Mouse (Mus musculus): ENCODE results near the gene Osbpl10.
A peak's percentile ranks its signal among the peaks of the same experiment; 100 is the strongest.

The Osbpl10 gene

GRCm38 (mm10) chr9:115096481-115096880, 118.1 kb downstream of the Osbpl10 start:
- DNase-seq, result no peak

- DNase-seq, result no peak
Observed at GRCm38 (mm10) chr9:115097340-115097739, 119.0 kb downstream of the Osbpl10 start.

DNA sequence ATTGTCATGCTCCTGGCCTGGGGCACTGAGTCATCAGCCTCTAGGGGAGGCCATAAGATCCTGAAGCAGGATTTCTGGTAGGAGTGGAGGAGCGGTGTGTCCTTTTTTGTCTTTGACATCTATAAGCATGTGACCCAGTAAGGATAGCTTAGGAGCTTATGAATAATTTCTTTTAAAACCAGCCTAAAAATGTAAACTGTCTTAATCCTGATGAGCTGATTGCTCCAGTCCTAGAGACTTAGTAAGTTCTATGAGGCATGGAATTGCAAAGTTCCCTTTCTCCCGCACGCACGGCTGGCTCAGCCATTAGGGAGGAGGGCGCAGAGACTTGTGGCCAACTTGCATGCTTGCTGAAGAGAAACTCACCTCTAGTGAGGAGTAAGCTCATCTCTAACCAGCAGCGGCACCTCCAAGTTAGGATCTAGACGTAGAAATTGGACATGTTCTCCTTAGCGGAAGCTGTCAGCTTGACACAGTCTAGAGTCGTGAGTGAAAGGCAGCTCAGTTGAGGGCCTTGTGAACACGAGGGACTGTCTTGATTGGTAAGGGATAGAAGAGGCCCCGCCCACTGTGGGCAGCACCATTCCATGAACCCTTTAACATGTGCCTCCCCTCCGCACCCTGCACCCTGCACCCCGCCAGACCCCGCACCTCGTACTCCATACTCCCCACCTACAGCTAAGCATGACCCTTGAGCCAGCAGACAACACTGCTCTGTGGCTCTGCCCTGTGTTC, 122.0 kb downstream of the Osbpl10 start:
- DNase-seq, result no peak

- no peak for DNase-seq
Observed at GRCm38 (mm10) chr9:115107430-115107829, 129.1 kb downstream of the Osbpl10 start.

GRCm38 (mm10) chr9:115110655-115111054, 132.3 kb downstream of the Osbpl10 start:
- no peak for DNase-seq

DNA sequence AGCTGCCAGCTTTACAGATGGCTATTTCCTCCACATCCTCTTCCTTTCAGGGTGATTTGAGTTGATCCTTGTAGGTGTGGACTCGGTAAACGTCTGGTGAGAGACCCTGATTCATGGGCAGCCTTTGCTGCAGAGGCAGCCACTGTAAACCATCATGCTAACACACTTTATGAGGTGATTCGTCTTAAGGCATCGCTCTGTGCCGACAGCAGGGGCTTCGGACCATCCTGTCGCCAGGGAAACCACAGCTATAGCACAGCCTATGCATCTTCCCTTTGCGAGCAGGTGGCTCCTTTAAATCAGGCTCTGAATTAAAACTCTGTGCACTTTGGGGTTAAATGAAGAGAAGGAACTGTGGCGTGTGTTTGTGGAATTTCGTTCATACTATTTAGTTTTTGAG, 138.9 kb downstream of the Osbpl10 start:
- no peak for DNase-seq

DNA sequence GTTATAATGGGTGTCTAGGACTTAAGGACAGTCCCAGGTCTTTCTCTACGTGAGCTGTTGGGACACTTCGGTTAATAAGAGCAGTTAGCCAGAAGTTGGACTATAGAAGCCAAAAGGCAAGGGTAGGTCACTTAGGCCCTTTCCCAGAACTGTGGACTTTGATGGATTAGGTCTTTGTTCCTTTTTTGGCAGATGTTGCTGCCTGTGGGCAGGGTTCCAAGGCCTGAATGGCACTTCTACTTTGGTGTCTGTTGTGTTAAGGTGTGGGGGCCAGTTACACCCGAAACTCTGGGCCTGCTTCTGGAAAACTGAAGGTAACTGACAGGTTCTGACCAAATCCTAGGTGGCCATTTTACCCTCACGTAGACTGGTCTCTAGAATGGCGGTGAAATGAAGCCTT, 141.9 kb downstream of the Osbpl10 start:
- peak; percentile 9 for DNase-seq

DNA sequence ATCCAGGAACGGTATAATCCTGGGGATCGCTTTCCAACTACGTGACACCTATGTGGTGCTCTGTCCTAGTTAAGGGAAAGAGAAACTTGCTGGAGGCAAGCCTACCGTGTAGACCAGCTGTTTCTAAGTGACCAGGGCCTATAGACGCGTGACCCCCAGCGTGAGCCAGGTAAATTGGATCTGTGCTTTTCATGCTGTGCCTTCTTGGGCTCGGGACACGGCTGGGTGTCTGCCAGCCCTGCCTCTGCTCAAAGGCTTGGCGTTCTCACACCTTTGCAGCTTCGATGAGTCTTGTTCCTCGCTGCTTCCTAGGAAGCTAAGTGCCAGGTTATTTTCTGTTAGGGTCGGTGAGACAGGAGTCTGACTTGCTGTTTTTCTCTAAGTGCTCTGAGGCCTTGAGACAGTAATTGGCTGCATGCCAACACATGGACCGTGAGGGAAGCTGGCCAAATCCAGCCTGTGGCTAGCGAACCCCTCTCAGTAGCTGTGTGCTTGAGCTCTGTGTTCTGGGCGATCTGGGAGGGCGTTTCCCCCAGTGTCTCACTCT, 142.4 kb downstream of the Osbpl10 start:
- peak; percentile 50 for DNase-seq

- no peak for DNase-seq
Observed at GRCm38 (mm10) chr9:115127342-115127741, 149.0 kb downstream of the Osbpl10 start.

- no peak for DNase-seq
Observed at GRCm38 (mm10) chr9:115133926-115134325, 155.6 kb downstream of the Osbpl10 start.

GRCm38 (mm10) chr9:115134736-115135135, 156.4 kb downstream of the Osbpl10 start:
- no peak for DNase-seq

DNA sequence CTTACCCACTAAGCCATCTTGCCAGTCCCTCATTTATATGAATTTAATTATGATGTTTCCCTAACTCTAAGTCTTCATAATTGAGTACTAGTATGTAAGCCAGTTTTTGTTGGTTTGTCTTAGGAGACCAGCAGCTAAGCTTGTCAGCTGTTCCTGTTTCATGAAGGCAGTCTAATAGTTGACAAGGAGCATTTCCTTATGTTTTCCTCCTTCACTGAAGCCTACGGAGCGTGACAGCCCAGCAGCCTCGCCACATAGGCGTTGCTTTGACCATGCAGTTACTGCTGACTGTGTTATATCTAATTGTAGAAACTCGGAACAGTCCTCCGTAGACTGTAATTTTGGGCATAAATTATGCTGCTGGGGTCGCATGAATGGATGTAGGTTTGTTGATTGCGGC, 157.0 kb downstream of the Osbpl10 start:
- no peak for DNase-seq

DNA sequence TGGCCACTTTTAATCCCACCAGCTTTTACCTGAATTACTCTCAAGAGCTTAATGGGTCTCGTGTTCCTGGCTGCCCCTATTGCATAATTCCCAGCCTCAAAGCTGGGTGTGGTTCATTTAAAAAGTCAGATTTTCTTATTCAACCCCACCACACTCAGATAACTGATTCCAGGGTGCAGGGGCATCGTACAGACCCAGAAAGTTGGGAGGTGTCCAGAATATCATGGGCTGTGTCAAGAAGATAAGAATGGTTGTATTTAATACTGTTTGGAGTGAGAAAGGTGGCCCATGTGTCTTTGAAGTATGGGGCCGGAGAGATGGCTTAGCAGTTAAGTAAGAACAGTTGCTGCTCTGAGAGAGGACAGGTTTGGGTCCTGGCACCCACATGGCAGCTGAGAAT, 159.5 kb downstream of the Osbpl10 start:
- DNase-seq, result no peak

DNA sequence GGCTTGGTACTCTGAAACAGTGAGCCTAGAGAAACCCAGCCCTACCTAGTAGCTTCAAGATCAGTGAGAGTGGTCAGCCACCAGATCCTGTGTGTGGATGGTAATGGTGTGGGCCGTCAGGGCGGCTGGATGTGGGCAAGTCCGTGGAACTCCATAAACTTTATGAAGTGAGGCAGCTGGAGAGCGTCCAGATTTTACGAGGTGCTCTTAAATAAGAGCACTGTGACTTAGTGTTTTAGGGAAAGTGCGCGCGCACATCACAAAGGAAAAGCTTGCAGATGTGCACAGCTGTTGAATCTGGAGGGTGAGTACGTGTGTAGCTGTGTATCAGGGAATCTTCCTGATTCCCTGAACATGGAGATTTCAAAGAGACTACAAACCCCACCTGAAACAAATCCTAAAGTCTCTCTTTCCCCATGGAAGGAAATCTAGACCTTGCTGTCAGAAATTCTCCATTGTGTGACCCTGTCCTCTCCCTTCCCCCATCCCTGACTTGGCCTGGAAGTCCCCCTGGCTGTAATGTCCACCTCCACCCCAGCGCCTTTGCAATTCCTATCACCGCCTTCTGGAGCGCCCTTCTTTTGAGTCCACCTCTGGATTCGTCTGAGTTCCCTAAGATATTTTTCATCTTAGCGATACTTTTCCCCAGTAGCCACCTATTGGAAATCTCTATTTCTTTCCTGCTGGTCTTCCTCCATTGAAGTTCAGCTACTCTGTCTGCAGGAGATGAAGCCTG, 161.4 kb downstream of the Osbpl10 start:
- no peak for DNase-seq

GRCm38 (mm10) chr9:115147141-115147540, 168.8 kb downstream of the Osbpl10 start:
- no peak for DNase-seq

DNA sequence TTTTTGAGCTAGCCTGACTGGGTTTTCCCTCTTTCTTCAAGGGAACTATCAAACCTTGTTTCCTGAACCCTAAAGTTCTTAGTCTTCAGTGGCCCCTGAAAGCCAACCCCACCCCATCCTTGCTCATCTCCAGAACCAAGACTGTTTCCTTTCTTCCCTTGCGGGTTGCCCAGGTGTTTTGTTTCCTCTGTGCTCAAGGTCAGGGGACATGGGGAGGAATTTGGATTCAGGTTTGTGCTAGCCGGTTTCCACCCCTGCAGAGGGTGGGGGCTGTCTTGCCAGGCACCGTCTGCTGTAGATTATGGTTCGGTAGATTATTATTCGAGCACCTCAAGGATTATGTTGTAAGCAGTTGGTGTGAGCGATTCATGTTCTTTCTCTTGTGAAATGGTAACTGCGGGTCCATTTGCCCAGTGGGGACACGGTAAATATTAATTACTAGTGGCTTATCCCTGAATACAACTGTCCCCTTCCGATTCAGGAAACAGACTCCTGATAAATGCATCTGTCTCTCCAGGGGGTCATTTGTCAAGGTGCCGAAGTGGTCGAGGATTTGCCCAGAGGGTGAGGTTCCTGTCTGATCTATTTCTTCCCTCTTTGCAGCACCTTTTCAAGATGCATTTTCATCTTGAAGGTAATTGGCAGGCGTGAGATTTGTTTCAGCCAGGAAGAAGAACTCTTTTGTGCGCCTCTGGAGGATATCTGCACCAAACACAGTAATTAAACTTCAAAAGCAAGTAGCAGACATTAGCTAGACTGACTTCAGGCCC, 169.4 kb downstream of the Osbpl10 start:
- DNase-seq, result no peak

DNA sequence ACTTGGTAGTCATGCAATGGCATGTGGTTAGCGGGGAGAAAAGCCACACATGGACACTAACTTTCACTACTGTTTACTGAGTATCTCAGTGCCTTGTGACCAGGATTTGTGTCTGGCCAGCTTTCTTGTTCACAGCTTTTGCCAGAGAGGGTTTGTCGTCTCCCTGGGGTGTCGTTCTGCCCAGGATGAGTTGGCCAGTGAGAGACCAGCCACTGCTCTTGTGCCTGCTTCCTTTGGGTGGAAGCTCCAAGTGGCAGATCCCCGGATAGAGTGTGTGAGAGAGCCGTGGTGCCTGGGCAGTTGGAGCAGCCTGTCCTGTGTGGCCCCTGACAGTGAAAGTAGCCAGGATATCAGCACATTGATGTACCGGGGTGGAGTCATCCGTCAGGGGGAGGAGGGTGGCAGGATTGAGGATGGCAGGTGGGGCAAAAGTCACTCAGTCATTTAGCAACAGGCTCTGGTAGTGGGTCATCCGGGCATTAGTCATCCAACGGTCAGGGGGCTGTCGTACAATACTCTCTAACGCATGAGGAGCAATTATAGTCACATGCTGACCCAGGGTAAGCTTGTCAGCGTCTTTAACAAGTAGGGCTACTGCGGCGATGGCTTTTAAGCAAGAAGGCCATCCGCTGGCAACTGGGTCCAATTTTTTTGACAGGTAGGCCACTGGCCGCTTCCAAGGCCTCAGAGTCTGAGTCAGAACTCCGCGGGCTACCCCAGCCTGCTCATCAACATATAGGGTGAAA, 170.8 kb downstream of the Osbpl10 start:
- DNase-seq, result no peak

GRCm38 (mm10) chr9:115161591-115161990, 183.2 kb downstream of the Osbpl10 start:
- no peak for DNase-seq

GRCm38 (mm10) chr9:115163031-115163430, 184.7 kb downstream of the Osbpl10 start:
- peak; percentile 73 for DNase-seq

DNA sequence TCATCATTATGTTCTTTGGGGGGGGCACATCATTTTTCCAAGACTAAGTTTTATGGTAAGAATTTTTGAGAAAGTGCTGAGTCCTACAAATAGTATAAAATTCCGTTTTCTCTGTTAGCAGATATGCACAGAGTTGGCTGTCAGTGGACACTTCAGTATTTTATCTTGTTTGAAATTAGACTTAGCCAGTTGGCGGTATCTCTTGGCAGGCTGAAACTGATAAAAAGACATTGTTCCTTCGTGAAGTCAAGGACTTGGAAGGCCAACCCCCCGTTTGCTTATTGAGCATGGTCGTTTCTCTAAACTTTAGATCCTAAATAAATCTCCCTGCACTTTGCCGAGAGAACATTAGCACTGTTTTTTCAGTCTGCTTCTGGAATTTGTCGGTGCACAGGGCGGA, 185.3 kb downstream of the Osbpl10 start:
- no peak for DNase-seq

DNA sequence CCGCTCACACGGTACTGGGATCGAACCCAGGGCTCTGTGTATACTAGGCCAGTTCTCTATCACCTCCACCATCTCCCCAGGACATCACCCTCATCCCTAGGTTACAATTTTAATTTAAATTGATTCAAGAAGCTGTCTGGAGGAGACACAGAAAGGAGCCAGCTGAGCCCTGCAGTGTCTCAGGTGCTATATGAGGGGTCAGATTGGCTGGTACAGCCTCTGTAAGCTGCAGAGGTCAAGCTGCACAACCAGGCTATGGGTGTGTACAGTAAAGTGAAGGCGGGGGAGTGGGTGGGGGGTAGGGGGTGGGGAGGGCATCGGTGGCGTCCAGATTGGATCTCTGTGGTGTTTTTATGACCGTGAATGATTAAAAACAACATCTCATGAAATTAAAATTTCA, 186.0 kb downstream of the Osbpl10 start:
- no peak for DNase-seq

GRCm38 (mm10) chr9:115165996-115166395, 187.6 kb downstream of the Osbpl10 start:
- DNase-seq, result no peak

GRCm38 (mm10) chr9:115169591-115169990, 191.2 kb downstream of the Osbpl10 start:
- no peak for DNase-seq

Measured in right cerebral cortex, postnatal 4 days (tissue).